Mouse (Mus musculus): ENCODE data around the gene Slc22a16. TPM values are rescaled to one million over a fixed set of nuclear protein-coding genes. Genes with fewer than 3 reads are reported as not detected.

Slc22a16 gene
- total and polyA plus RNA-seq, 2 experiments from 2014 or later: not detected

DNA sequence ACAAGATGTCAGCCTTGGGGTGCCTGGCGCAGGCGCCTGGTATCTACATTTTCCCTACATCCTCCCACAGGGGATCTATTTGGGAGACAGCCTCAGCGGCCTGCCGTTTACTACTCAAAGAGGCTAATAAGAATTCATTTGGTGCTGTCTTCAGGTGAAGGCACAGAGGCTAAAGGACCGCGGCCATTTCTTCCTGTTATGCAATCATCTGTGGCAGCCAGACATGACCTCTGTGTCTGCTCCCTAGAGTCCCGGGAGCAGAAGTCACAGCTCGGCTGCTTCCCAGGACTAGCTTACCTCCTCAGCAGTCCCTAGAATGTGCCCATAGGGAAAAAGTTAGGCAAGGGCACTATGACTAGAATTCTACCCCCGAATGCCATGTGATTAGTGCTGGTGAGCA, 60.8 kb downstream of the Slc22a16 start:
- Histone ChIP-seq H3K9me3 (ENCODE audit: low read length) (no peaks in the 10 kb centered on the region), H3K4me2 (ENCODE audit: low read depth) (no peak overlapping the region), H3K4me3 (ENCODE audit: low read depth, low read length) (no peak overlapping the region), H3K36me3 (ENCODE audit: insufficient read depth) (no peaks in the 10 kb centered on the region), H3K4me1 (ENCODE audit: insufficient read depth) (no peaks in the 10 kb centered on the region), H3K27ac (ENCODE audit: low read depth, low read length) (no peak overlapping the region), H3K27me3 (ENCODE audit: insufficient read depth, low read length) (no peaks in the 10 kb centered on the region), H3K9ac (no peak overlapping the region)
- ATAC-seq: no peak
- no peak for TF ChIP-seq CTCF (IDR thresholded peaks at IDR 0.05; ENCODE audit: low read depth)
- DNase-seq: no peak
- WGBS: 83% methylated on average over 9 of the region's 9 CpGs

GRCm38 (mm10) chr10:40632087-40632486, 62.0 kb downstream of the Slc22a16 start:
- H3K27me3 ChIP-seq (ENCODE audit: insufficient read depth, low read length): no peaks in the 10 kb centered on the region
- DNase-seq: no peak
- no peaks in the 10 kb centered on the region for H3K36me3 ChIP-seq (ENCODE audit: insufficient read depth)
- no peak overlapping the region for H3K4me2 ChIP-seq (ENCODE audit: low read depth)
- no peak overlapping the region for H3K9ac ChIP-seq
- no peaks in the 10 kb centered on the region for H3K4me1 ChIP-seq (ENCODE audit: insufficient read depth)
- WGBS: 57% methylated on average over 3 of the region's 3 CpGs
- no peaks in the 10 kb centered on the region for H3K9me3 ChIP-seq (ENCODE audit: low read length)
- no peak overlapping the region for H3K4me3 ChIP-seq (ENCODE audit: low read depth, low read length)
- no peak for TF ChIP-seq CTCF (IDR thresholded peaks at IDR 0.05; ENCODE audit: low read depth)
- H3K27ac ChIP-seq (ENCODE audit: low read depth, low read length): no peak overlapping the region
- peak; percentile 21; the same call in 1 of the 2 replicates for ATAC-seq

GRCm38 (mm10) chr10:40637331-40637730, 67.2 kb downstream of the Slc22a16 start:
- Histone ChIP-seq H3K4me1 (ENCODE audit: insufficient read depth) (peaks cover 5% of the 10 kb centered on the region; the same call in 1 of the 2 replicates), H3K36me3 (ENCODE audit: insufficient read depth) (no peaks in the 10 kb centered on the region), H3K4me3 (ENCODE audit: low read depth, low read length) (no peak overlapping the region), H3K27me3 (ENCODE audit: insufficient read depth, low read length) (no peaks in the 10 kb centered on the region), H3K9me3 (ENCODE audit: low read length) (no peaks in the 10 kb centered on the region), H3K27ac (ENCODE audit: low read depth, low read length) (no peak overlapping the region), H3K9ac (no peak overlapping the region), H3K4me2 (ENCODE audit: low read depth) (no peak overlapping the region)
- WGBS: 73% methylated on average over 10 of the region's 10 CpGs
- DNase-seq (no peak), ATAC-seq (no peak)
- no peak for TF ChIP-seq CTCF (IDR thresholded peaks at IDR 0.05; ENCODE audit: low read depth)

DNA sequence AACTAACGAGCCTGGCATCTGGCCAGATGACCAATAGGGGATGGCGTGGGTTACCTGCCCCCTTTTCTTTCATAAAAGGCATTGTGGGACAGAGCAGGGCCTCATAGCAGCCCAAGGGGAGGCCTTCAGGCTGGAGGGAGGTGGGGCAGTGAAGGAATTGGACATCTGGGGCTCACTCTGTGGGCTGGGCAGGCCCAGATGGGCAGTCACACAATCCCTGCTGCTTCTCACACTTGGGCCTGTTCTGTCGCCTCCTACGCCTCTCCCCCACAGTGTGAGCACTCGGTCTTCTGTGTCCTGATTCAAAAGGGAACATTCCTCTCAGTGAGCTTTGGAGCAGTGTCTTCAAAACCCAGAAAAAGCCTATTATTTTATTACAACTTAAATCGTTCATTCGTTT, 68.1 kb downstream of the Slc22a16 start:
- ATAC-seq (peak; percentile 62), DNase-seq (no peak)
- no peaks in the 10 kb centered on the region for H3K27me3 ChIP-seq (ENCODE audit: insufficient read depth, low read length)
- H3K4me2 ChIP-seq (ENCODE audit: low read depth): no peak overlapping the region
- H3K27ac ChIP-seq (ENCODE audit: low read depth, low read length): no peak overlapping the region
- H3K4me1 ChIP-seq (ENCODE audit: insufficient read depth): peaks cover 5% of the 10 kb centered on the region; the same call in 1 of the 2 replicates
- no peak for TF ChIP-seq CTCF (IDR thresholded peaks at IDR 0.05; ENCODE audit: low read depth)
- no peaks in the 10 kb centered on the region for H3K9me3 ChIP-seq (ENCODE audit: low read length)
- no peak overlapping the region for H3K9ac ChIP-seq
- 34% methylated on average over 7 of the region's 7 CpGs for WGBS
- H3K36me3 ChIP-seq (ENCODE audit: insufficient read depth): no peaks in the 10 kb centered on the region
- H3K4me3 ChIP-seq (ENCODE audit: low read depth, low read length): no peak overlapping the region

- Histone ChIP-seq H3K27me3 (ENCODE audit: insufficient read depth, low read length) (no peaks in the 10 kb centered on the region), H3K9ac (no peak overlapping the region), H3K9me3 (ENCODE audit: low read length) (no peaks in the 10 kb centered on the region), H3K4me2 (ENCODE audit: low read depth) (no peak overlapping the region), H3K36me3 (ENCODE audit: insufficient read depth) (no peaks in the 10 kb centered on the region), H3K27ac (ENCODE audit: low read depth, low read length) (no peak overlapping the region), H3K4me1 (ENCODE audit: insufficient read depth) (peaks cover 5% of the 10 kb centered on the region; the same call in 1 of the 2 replicates), H3K4me3 (ENCODE audit: low read depth, low read length) (no peak overlapping the region)
- ATAC-seq: peak; percentile 42; the same call in 1 of the 2 replicates
- 62% methylated on average over 26 of the region's 26 CpGs for whole genome bisulfite sequencing
- TF ChIP-seq CTCF (IDR thresholded peaks at IDR 0.05; ENCODE audit: low read depth): peak; percentile 22; the same call in 1 of the 2 replicates
- no peak for DNase-seq
Measured at GRCm38 (mm10) chr10:40638823-40639819, 69.0 kb downstream of the Slc22a16 start.

GRCm38 (mm10) chr10:40640406-40640805, 70.3 kb downstream of the Slc22a16 start:
- H3K27me3 ChIP-seq (ENCODE audit: insufficient read depth, low read length): no peaks in the 10 kb centered on the region
- peaks cover 5% of the 10 kb centered on the region; the same call in 1 of the 2 replicates for H3K4me1 ChIP-seq (ENCODE audit: insufficient read depth)
- ATAC-seq (no peak), DNase-seq (no peak)
- H3K4me3 ChIP-seq (ENCODE audit: low read depth, low read length): no peak overlapping the region
- H3K36me3 ChIP-seq (ENCODE audit: insufficient read depth): no peaks in the 10 kb centered on the region
- H3K9me3 ChIP-seq (ENCODE audit: low read length): no peaks in the 10 kb centered on the region
- TF ChIP-seq CTCF (IDR thresholded peaks at IDR 0.05; ENCODE audit: low read depth): no peak
- H3K27ac ChIP-seq (ENCODE audit: low read depth, low read length): no peak overlapping the region
- 85% methylated on average over 4 of the region's 4 CpGs for WGBS
- H3K4me2 ChIP-seq (ENCODE audit: low read depth): no peak overlapping the region
- H3K9ac ChIP-seq: no peak overlapping the region

- H3K9me3 ChIP-seq (ENCODE audit: low read length): no peaks in the 10 kb centered on the region
- H3K27ac ChIP-seq (ENCODE audit: low read depth, low read length): no peak overlapping the region
- DNase-seq: no peak
- H3K4me2 ChIP-seq (ENCODE audit: low read depth): no peak overlapping the region
- peaks cover 5% of the 10 kb centered on the region; the same call in 1 of the 2 replicates for H3K4me1 ChIP-seq (ENCODE audit: insufficient read depth)
- H3K36me3 ChIP-seq (ENCODE audit: insufficient read depth): no peaks in the 10 kb centered on the region
- no peak overlapping the region for H3K4me3 ChIP-seq (ENCODE audit: low read depth, low read length)
- H3K27me3 ChIP-seq (ENCODE audit: insufficient read depth, low read length): no peaks in the 10 kb centered on the region
- WGBS: 88% methylated on average over 7 of the region's 7 CpGs
- H3K9ac ChIP-seq: no peak overlapping the region
- no peak for TF ChIP-seq CTCF (IDR thresholded peaks at IDR 0.05; ENCODE audit: low read depth)
- ATAC-seq: no peak
Measured at GRCm38 (mm10) chr10:40641901-40642300, 71.8 kb downstream of the Slc22a16 start.

Measured in forebrain, postnatal 0 days (tissue).